Mouse (Mus musculus) MEL (cell line): ENCODE results near the gene Fancl.

Experiments
- CTCF ChIP-seq, 3 experiments: IDR thresholded peaks in 2 of 3; conservative IDR thresholded peaks in 1 of 3; 2 replicates each; pipeline ENCODE4 v1.5.1; 2011 to 2012; ENCODE audit warnings: low read length in 3 of 3, low read depth in 2 of 3, mild to moderate bottlenecking in 2 of 3, improper control_type of control experiment in 1 of 3, inconsistent platforms in 1 of 3, mixed read lengths in 1 of 3, moderate library complexity in 1 of 3; ENCODE audit not compliant: control insufficient read depth in 1 of 3, insufficient read depth in 1 of 3, poor library complexity in 1 of 3, severe bottlenecking in 1 of 3
- ETS1 ChIP-seq: IDR thresholded peaks from 2 replicates; pipeline ENCODE4 v1.6.1; 2012; ENCODE audit warnings: low read depth, mild to moderate bottlenecking, inconsistent platforms, low read length, improper control_type of control experiment, moderate library complexity
- TAL1 ChIP-seq: IDR thresholded peaks from 2 replicates; pipeline ENCODE4 v1.6.1; 2012; ENCODE audit warnings: mild to moderate bottlenecking, inconsistent platforms, low read length, moderate library complexity, mixed read lengths
- ZC3H11A ChIP-seq: IDR thresholded peaks from 2 replicates; pipeline ENCODE4 v1.6.1; 2012; ENCODE audit warnings: low read depth, mild to moderate bottlenecking, inconsistent platforms, low read length, improper control_type of control experiment

- TF ChIP-seq CTCF (IDR thresholded peaks at IDR 0.05 in 2 of 3, conservative IDR thresholded peaks at IDR 0.05 in 1 of 3; ENCODE audit: control insufficient read depth in 1 of 3, insufficient read depth in 1 of 3, low read depth in 2 of 3, low read length in 3 of 3, poor library complexity in 1 of 3, severe bottlenecking in 1 of 3) (no peak), ETS1 (no peak), TAL1 (no peak), ZC3H11A (no peak)
Measured at GRCm38 (mm10) chr11:26412972-26413371, 27.0 kb downstream of the Fancl start.
